Mouse (Mus musculus) intestine, embryonic 14.5 days (tissue): ENCODE data around the gene Wasl. TPM values are rescaled to one million over a fixed set of nuclear protein-coding genes. Genes with fewer than 3 reads are reported as not detected.

ENCODE experiments used
- ATAC-seq: fragments of 200-750 bp; cut with Nextera tagmentation; replicated peaks from 2 replicates; pipeline ENCODE4 v1.8.0; 2017; ENCODE audit warnings: low read depth, moderate number of reproducible peaks, moderate TSS enrichment, moderate library complexity; ENCODE audit not compliant: low FRiP score, low TSS enrichment
- DNase-seq: peaks from one replicate; pipeline ENCODE4 v3.0.0-alpha.2; 2018; ENCODE audit warnings: low spot score
- H3K27ac ChIP-seq: fragments of 300-500 bp; sonication (generic); 2 replicates; pipeline ENCODE4 v1.5.1; 2014; ENCODE audit warnings: low read depth, mild to moderate bottlenecking, control low read depth
- H3K27me3 ChIP-seq: fragments of 300-500 bp; sonication (generic); replicated peaks from 2 replicates; pipeline ENCODE4 v1.6.1; 2014; ENCODE audit warnings: low read length, control low read depth; ENCODE audit not compliant: control insufficient read depth, insufficient read depth
- H3K36me3 ChIP-seq: fragments of 300-500 bp; sonication (generic); 2 replicates; pipeline ENCODE4 v1.6.1; 2014; ENCODE audit warnings: low read length, control low read depth; ENCODE audit not compliant: control insufficient read depth, insufficient read depth
- H3K4me1 ChIP-seq: fragments of 300-500 bp; sonication (generic); replicated peaks from 2 replicates; pipeline ENCODE4 v1.6.1; 2014; ENCODE audit warnings: low read length, control low read depth, mixed read lengths; ENCODE audit not compliant: control insufficient read depth, insufficient read depth
- H3K4me2 ChIP-seq: fragments of 300-500 bp; sonication (generic); 2 replicates; pipeline ENCODE4 v1.6.1; 2014; ENCODE audit warnings: low read length
- H3K4me3 ChIP-seq: fragments of 300-500 bp; sonication (generic); 2 replicates; pipeline ENCODE4 v1.5.1; 2014; ENCODE audit warnings: low read depth, low read length, control low read depth, mixed read lengths
- H3K9ac ChIP-seq: fragments of 300-500 bp; sonication (generic); 2 replicates; pipeline ENCODE4 v1.6.1; 2014; ENCODE audit warnings: mild to moderate bottlenecking, low read length
- H3K9me3 ChIP-seq: fragments of 300-500 bp; sonication (generic); 2 replicates; pipeline ENCODE4 v1.6.1; 2016; ENCODE audit warnings: low read length, control low read depth; ENCODE audit not compliant: control insufficient read depth
- WGBS: fragments of 180-500 bp; shearing (Covaris S2); extraction: QIAGEN DNeasy Blood & Tissue Kit; methylation state at CpG from one replicate; pipeline ENCODE4 v1.1.7; 2014; 5-methylcytosine and 5-hydroxymethylcytosine counted together
- polyA plus RNA-seq: library from polyadenylated mRNA; unstranded; fragments of >200 nt; fragmentation: Nextera tagmentation; extraction: Ambion mirVana; gene quantifications from 2 replicates; pipeline ENCODE4 v1.2.1, GENCODE M21; 2014

The Wasl gene
- polyA plus RNA-seq, 1 experiment from 2014 or later, result 59.0 TPM

GRCm38 (mm10) chr6:24613346-24613745 is 51.5 kb downstream of the Wasl start:
- no peak overlapping the region for H3K4me2 ChIP-seq
- no peaks in the 10 kb centered on the region for H3K9me3 ChIP-seq
- H3K36me3 ChIP-seq, result peaks cover 51% of the 10 kb centered on the region
- no peak for ATAC-seq
- no peak for DNase-seq
- H3K9ac ChIP-seq, result no peak overlapping the region
- no peak overlapping the region for H3K4me3 ChIP-seq
- WGBS, result 95% methylated on average over 6 of the region's 6 CpGs
- no peaks in the 10 kb centered on the region for H3K4me1 ChIP-seq
- no peaks in the 10 kb centered on the region for H3K27me3 ChIP-seq
- H3K27ac ChIP-seq, result no peak overlapping the region

- ATAC-seq, result no peak
- no peak overlapping the region for H3K4me3 ChIP-seq
- H3K27me3 ChIP-seq, result no peaks in the 10 kb centered on the region
- no peaks in the 10 kb centered on the region for H3K4me1 ChIP-seq
- no peak overlapping the region for H3K27ac ChIP-seq
- no peaks in the 10 kb centered on the region for H3K9me3 ChIP-seq
- WGBS, result 85% methylated on average over 7 of the region's 7 CpGs
- no peak overlapping the region for H3K4me2 ChIP-seq
- DNase-seq, result no peak
- H3K9ac ChIP-seq, result no peak overlapping the region
- H3K36me3 ChIP-seq, result peaks cover 40% of the 10 kb centered on the region
These were observed 52.6 kb downstream of the Wasl start for GRCm38 (mm10) chr6:24612074-24612755.

- no peak for DNase-seq
- ATAC-seq, result no peak
- Histone ChIP-seq H3K9me3 (no peaks in the 10 kb centered on the region), H3K27ac (no peak overlapping the region), H3K4me1 (no peaks in the 10 kb centered on the region), H3K36me3 (peaks cover 23% of the 10 kb centered on the region), H3K4me2 (no peak overlapping the region), H3K27me3 (no peaks in the 10 kb centered on the region), H3K9ac (no peak overlapping the region), H3K4me3 (no peak overlapping the region)
- WGBS, result 88% methylated on average over 4 of the region's 4 CpGs
These were observed 54.5 kb downstream of the Wasl start for GRCm38 (mm10) chr6:24610358-24610757.

DNA sequence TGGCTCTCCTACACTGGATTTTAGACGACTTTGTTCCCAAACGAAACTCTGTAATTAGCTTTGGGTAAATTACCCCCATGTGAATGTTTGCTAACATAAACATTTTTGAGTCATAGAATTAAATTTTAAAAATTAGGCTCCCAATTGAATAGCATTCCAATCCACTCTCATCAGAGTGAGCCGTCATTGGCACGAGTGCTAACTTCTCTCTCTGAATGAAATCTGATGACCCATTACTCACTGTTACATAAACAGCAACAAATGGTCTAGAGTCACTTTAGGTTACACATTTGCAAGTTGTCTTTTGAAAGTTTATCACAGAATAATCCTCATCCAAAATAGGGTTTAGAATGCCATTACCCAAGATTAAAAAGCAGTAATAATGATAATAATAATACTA is 55.3 kb downstream of the Wasl start:
- peaks cover 14% of the 10 kb centered on the region for H3K36me3 ChIP-seq
- no peak overlapping the region for H3K4me2 ChIP-seq
- H3K4me1 ChIP-seq, result no peaks in the 10 kb centered on the region
- H3K9me3 ChIP-seq, result no peaks in the 10 kb centered on the region
- no peak for DNase-seq
- ATAC-seq, result no peak
- 59% methylated on average over 4 of the region's 4 CpGs for WGBS
- no peaks in the 10 kb centered on the region for H3K27me3 ChIP-seq
- no peak overlapping the region for H3K4me3 ChIP-seq
- no peak overlapping the region for H3K9ac ChIP-seq
- H3K27ac ChIP-seq, result no peak overlapping the region

- Histone ChIP-seq H3K4me3 (no peak overlapping the region), H3K9ac (no peak overlapping the region), H3K27ac (no peak overlapping the region), H3K36me3 (0 out of 2 replicates have a peak, but pooled peaks cover 8% of the 10 kb centered on the region), H3K4me2 (no peak overlapping the region), H3K27me3 (no peaks in the 10 kb centered on the region), H3K9me3 (no peaks in the 10 kb centered on the region), H3K4me1 (no peaks in the 10 kb centered on the region)
- no peak for ATAC-seq
- no peak for DNase-seq
- WGBS, result 87% methylated on average over 3 of the region's 3 CpGs
These were observed 56.1 kb downstream of the Wasl start for GRCm38 (mm10) chr6:24608682-24609081.

- Histone ChIP-seq H3K27me3 (no peaks in the 10 kb centered on the region), H3K4me1 (no peaks in the 10 kb centered on the region), H3K9ac (no peak overlapping the region), H3K36me3 (0 out of 2 replicates have a peak, but pooled peaks cover 5% of the 10 kb centered on the region), H3K4me3 (no peak overlapping the region), H3K4me2 (no peak overlapping the region), H3K9me3 (no peaks in the 10 kb centered on the region), H3K27ac (no peak overlapping the region)
- no peak for DNase-seq
- no peak for ATAC-seq
- WGBS, result 76% methylated on average over 4 of the region's 4 CpGs
These were observed 56.7 kb downstream of the Wasl start for GRCm38 (mm10) chr6:24608129-24608528.

DNA sequence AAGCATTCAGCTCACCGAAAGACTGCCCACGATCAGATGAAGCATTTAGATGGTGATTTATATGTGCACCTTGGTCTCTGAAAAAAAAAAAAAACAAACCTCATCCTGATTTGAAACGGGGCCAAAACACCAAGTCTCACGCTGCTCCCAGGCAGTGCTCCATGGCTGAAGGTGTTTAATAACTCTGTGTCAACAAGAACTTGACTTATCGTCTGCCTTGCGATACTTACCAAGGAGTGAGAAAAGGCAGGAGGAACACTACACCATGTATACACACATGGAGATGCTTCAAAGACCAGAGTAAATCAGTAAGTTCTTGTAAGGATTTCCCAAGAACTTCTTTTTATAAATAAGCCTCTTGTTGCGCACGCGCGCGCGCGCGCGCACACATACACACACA is 57.3 kb downstream of the Wasl start:
- H3K4me2 ChIP-seq, result no peak overlapping the region

GRCm38 (mm10) chr6:24606512-24606911 is 58.3 kb downstream of the Wasl start:
- H3K4me2 ChIP-seq, result no peak overlapping the region
- no peak for ATAC-seq
- H3K9me3 ChIP-seq, result no peaks in the 10 kb centered on the region
- no peaks in the 10 kb centered on the region for H3K4me1 ChIP-seq
- no peak overlapping the region for H3K4me3 ChIP-seq
- no peaks in the 10 kb centered on the region for H3K27me3 ChIP-seq
- no peak for DNase-seq
- no peaks in the 10 kb centered on the region for H3K36me3 ChIP-seq
- H3K27ac ChIP-seq, result no peak overlapping the region
- H3K9ac ChIP-seq, result no peak overlapping the region
- 80% methylated on average over 10 of the region's 10 CpGs for WGBS

More for the DNA sequence above, 57.3 kb downstream of the Wasl start:
- Histone ChIP-seq H3K4me3 (no peak overlapping the region), H3K27me3 (no peaks in the 10 kb centered on the region), H3K36me3 (0 out of 2 replicates have a peak, but pooled peaks cover under 1% of the 10 kb centered on the region), H3K9ac (no peak overlapping the region), H3K9me3 (no peaks in the 10 kb centered on the region), H3K4me1 (no peaks in the 10 kb centered on the region), H3K27ac (no peak overlapping the region)
- WGBS, result 72% methylated on average over 15 of the region's 15 CpGs
- DNase-seq (no peak), ATAC-seq (no peak)

DNA sequence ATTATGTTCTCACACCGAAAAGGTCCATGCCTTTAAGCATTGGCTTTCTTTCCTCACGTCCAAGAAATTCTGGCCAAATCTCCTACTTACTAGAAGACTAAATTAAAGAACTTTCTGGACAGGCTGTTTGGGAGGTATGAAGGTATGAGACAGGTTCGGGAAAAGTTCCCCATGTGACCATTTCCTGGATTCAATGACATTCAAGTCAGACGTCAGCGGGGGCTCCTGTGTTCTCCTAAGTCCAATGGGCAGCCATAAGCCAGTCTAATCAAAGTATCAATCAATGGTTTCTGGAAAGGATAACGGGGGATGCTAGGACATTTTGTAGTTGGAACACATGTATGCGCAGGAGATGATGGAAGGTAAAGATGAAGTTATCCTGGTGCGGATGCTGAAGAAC is 59.2 kb downstream of the Wasl start:
- H3K4me3 ChIP-seq, result no peak overlapping the region
- 94% methylated on average over 8 of the region's 8 CpGs for WGBS

More for the DNA sequence above, 59.2 kb downstream of the Wasl start:
- Histone ChIP-seq H3K9me3 (no peaks in the 10 kb centered on the region), H3K9ac (no peak overlapping the region), H3K4me1 (no peaks in the 10 kb centered on the region), H3K4me2 (no peak overlapping the region), H3K27me3 (no peaks in the 10 kb centered on the region), H3K27ac (no peak overlapping the region), H3K36me3 (no peaks in the 10 kb centered on the region)
- no peak for ATAC-seq
- DNase-seq, result no peak
